Mouse (Mus musculus): ENCODE measurements around the gene Nupl1. TPM values are rescaled to one million over a fixed set of nuclear protein-coding genes. Genes with fewer than 3 reads are reported as not detected.

The Nupl1 gene
- polyA plus RNA-seq, 2 experiments: 0.03 TPM; not detected in 1

GRCm38 (mm10) chr14:60286194-60286863, 35.1 kb upstream of the Nupl1 start:
- peaks cover 4% of the 10 kb centered on the region; the same call in 1 of the 2 replicates for H3K36me3 ChIP-seq (replicated peaks; ENCODE audit: control insufficient read depth, insufficient read depth, low read depth)
- ATAC-seq (ENCODE audit: insufficient read depth) (no peak), DNase-seq (ENCODE audit: low read depth in 3 of 3, low spot score in 3 of 3) (no peak)
- WGBS (ENCODE audit: insufficient replicate concordance): 73% methylated on average over 7 of the region's 7 CpGs
- H3K27me3 ChIP-seq (ENCODE audit: control insufficient read depth, insufficient read depth, low read length): no peaks in the 10 kb centered on the region
- no peak overlapping the region for H3K27ac ChIP-seq
- 0 out of 4 replicates have a peak, but pooled peaks cover 0 to under 1% of the 10 kb centered on the region in 2 experiments for H3K4me1 ChIP-seq (replicated peaks; ENCODE audit: control insufficient read depth in 2 of 2, insufficient read depth in 2 of 2, low read length in 1 of 2)
- TF ChIP-seq CTCF (IDR thresholded peaks at IDR 0.05; ENCODE audit: low read depth) (no peak), EP300 (IDR thresholded peaks at IDR 0.05; ENCODE audit: low read depth) (no peak)
- H3K9me3 ChIP-seq (ENCODE audit: control insufficient read depth, low read length): no peaks in the 10 kb centered on the region
- H3K4me3 ChIP-seq (ENCODE audit: insufficient read depth in 1 of 2, low read depth in 2 of 2, low read length in 2 of 2): no peak overlapping the region
- H3K9ac ChIP-seq (replicated peaks): no peak overlapping the region
- H3K4me2 ChIP-seq (ENCODE audit: low read depth): no peak overlapping the region

- H3K4me1 ChIP-seq (replicated peaks; ENCODE audit: control insufficient read depth in 2 of 2, insufficient read depth in 2 of 2, low read length in 1 of 2): no peaks in the 10 kb centered on the region
- H3K4me2 ChIP-seq (ENCODE audit: low read depth): no peak overlapping the region
- no peak overlapping the region for H3K4me3 ChIP-seq (ENCODE audit: insufficient read depth in 1 of 2, low read depth in 2 of 2, low read length in 2 of 2)
- no peaks in the 10 kb centered on the region for H3K36me3 ChIP-seq (replicated peaks; ENCODE audit: control insufficient read depth, insufficient read depth, low read depth)
- H3K9me3 ChIP-seq (ENCODE audit: control insufficient read depth, low read length): no peaks in the 10 kb centered on the region
- H3K27me3 ChIP-seq (ENCODE audit: control insufficient read depth, insufficient read depth, low read length): no peaks in the 10 kb centered on the region
- TF ChIP-seq CTCF (IDR thresholded peaks at IDR 0.05; ENCODE audit: low read depth): no peak
- no peak for TF ChIP-seq EP300 (IDR thresholded peaks at IDR 0.05; ENCODE audit: low read depth)
- ATAC-seq (ENCODE audit: insufficient read depth): no peak
- no peak for DNase-seq (ENCODE audit: low read depth in 3 of 3, low spot score in 3 of 3)
- no peak overlapping the region for H3K9ac ChIP-seq (replicated peaks)
- no peak overlapping the region for H3K27ac ChIP-seq
- WGBS (ENCODE audit: insufficient replicate concordance): 87% methylated on average over 7 of the region's 7 CpGs
Measured at GRCm38 (mm10) chr14:60275301-60276276, 24.4 kb upstream of the Nupl1 start.

GRCm38 (mm10) chr14:60273346-60273745, 22.1 kb upstream of the Nupl1 start:
- Histone ChIP-seq H3K36me3 (replicated peaks; ENCODE audit: control insufficient read depth, insufficient read depth, low read depth) (no peaks in the 10 kb centered on the region), H3K4me1 (replicated peaks; ENCODE audit: control insufficient read depth in 2 of 2, insufficient read depth in 2 of 2, low read length in 1 of 2) (0 out of 4 replicates have a peak, but pooled peaks cover 0 to 2% of the 10 kb centered on the region in 2 experiments), H3K4me3 (ENCODE audit: insufficient read depth in 1 of 2, low read depth in 2 of 2, low read length in 2 of 2) (no peak overlapping the region), H3K9me3 (ENCODE audit: control insufficient read depth, low read length) (no peaks in the 10 kb centered on the region), H3K27ac (no peak overlapping the region), H3K27me3 (ENCODE audit: control insufficient read depth, insufficient read depth, low read length) (no peaks in the 10 kb centered on the region), H3K4me2 (ENCODE audit: low read depth) (no peak overlapping the region), H3K9ac (replicated peaks) (no peak overlapping the region)
- DNase-seq (ENCODE audit: low read depth in 3 of 3, low spot score in 3 of 3): no peak
- TF ChIP-seq CTCF (IDR thresholded peaks at IDR 0.05; ENCODE audit: low read depth) (no peak), EP300 (IDR thresholded peaks at IDR 0.05; ENCODE audit: low read depth) (no peak)
- WGBS (ENCODE audit: insufficient replicate concordance): 37% methylated on average over 6 of the region's 6 CpGs
- no peak for ATAC-seq (ENCODE audit: insufficient read depth)

- no peak for ATAC-seq (ENCODE audit: insufficient read depth)
- Histone ChIP-seq H3K36me3 (replicated peaks; ENCODE audit: control insufficient read depth, insufficient read depth, low read depth) (no peaks in the 10 kb centered on the region), H3K4me2 (ENCODE audit: low read depth) (no peak overlapping the region), H3K4me3 (ENCODE audit: insufficient read depth in 1 of 2, low read depth in 2 of 2, low read length in 2 of 2) (no peak overlapping the region), H3K9ac (replicated peaks) (no peak overlapping the region), H3K9me3 (ENCODE audit: control insufficient read depth, low read length) (no peaks in the 10 kb centered on the region), H3K4me1 (replicated peaks; ENCODE audit: control insufficient read depth in 2 of 2, insufficient read depth in 2 of 2, low read length in 1 of 2) (peaks cover 3 to 13% of the 10 kb centered on the region in 2 experiments), H3K27me3 (ENCODE audit: control insufficient read depth, insufficient read depth, low read length) (no peaks in the 10 kb centered on the region), H3K27ac (no peak overlapping the region)
- TF ChIP-seq CTCF (IDR thresholded peaks at IDR 0.05; ENCODE audit: low read depth) (no peak), EP300 (IDR thresholded peaks at IDR 0.05; ENCODE audit: low read depth) (no peak)
- WGBS (ENCODE audit: insufficient replicate concordance): 26% methylated on average over 6 of the region's 6 CpGs
- DNase-seq (ENCODE audit: low read depth in 3 of 3, low spot score in 3 of 3): no peak
Measured at GRCm38 (mm10) chr14:60269333-60269732, 18.1 kb upstream of the Nupl1 start.

All from liver, embryonic 14.5 days (tissue).